Mouse (Mus musculus) erythroblast, embryonic 14.5 days (primary cell): ENCODE data around the gene Itga10.
"Not testable (repeated sequence)": the region's sequence is repeated elsewhere in the genome, so short reads cannot be mapped to it uniquely, and the experiment has no call there.

Experiments used
- GATA1 ChIP-seq: IDR thresholded peaks from 2 replicates; pipeline ENCODE4 v1.6.1; 2012; ENCODE audit warnings: low read length, inconsistent platforms, mixed read lengths
- TAL1 ChIP-seq: IDR thresholded peaks from 3 replicates; pipeline ENCODE4 v1.6.1; 2012; ENCODE audit warnings: low read length, inconsistent platforms, mixed read lengths

DNA sequence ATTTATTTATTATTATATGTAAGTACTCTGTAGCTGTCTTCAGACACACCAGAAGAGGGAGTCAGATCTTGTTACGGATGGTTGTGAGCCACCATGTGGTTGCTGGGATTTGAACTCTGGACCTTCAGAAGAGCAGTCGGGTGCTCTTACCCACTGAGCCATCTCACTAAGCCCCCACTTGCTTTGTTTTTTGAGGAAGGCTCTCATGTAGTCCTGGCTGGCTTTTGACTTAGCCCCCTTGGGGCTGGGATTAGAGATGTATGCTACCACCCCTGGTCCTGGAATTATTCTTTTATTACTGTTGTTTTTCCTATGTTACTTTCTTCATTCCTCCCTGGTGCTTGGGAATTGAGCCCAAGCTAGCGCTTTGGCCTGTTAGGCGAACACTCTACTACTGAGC, 39.4 kb upstream of the Itga10 start:
- TF ChIP-seq TAL1, GATA1: not testable (repeated sequence)
